Mouse (Mus musculus) embryonic fibroblast, embryonic 13.5 days (primary cell): ENCODE data around the gene Crcp. TPM values are rescaled to one million over a fixed set of nuclear protein-coding genes. Genes with fewer than 3 reads are reported as not detected.
"Not testable (repeated sequence)": the region's sequence is repeated elsewhere in the genome, so short reads cannot be mapped to it uniquely, and the experiment has no call there.

Experiments
- H3K27ac ChIP-seq: 2 replicates; pipeline ENCODE4 v1.5.1; 2012; ENCODE audit warnings: low read length, control low read depth, inconsistent platforms; ENCODE audit not compliant: insufficient read depth
- H3K4me1 ChIP-seq: 2 replicates; pipeline ENCODE4 v1.6.1; 2011; ENCODE audit warnings: low read length; ENCODE audit not compliant: control insufficient read depth, insufficient read depth
- H3K4me3 ChIP-seq: 2 replicates; pipeline ENCODE4 v1.5.1; 2011; ENCODE audit warnings: mild to moderate bottlenecking, control low read depth, low read length; ENCODE audit not compliant: insufficient read depth
- CTCF ChIP-seq: IDR thresholded peaks from 2 replicates; pipeline ENCODE4 v1.5.1; 2011; ENCODE audit warnings: mild to moderate bottlenecking, control low read depth, low read length, moderate library complexity, borderline replicate concordance; ENCODE audit not compliant: insufficient read depth
- POLR2A ChIP-seq: IDR thresholded peaks from 2 replicates; pipeline ENCODE4 v1.6.1; 2011; ENCODE audit warnings: low read depth, mild to moderate bottlenecking, control low read depth, low read length, moderate library complexity
- polyA plus RNA-seq: library from polyadenylated mRNA; stranded (reverse); fragments of >200 nt; gene quantifications from 2 replicates; pipeline ENCODE4 v1.2.4, GENCODE M21; 2011; ENCODE audit warnings: low read depth; ENCODE audit not compliant: missing spikeins, insufficient read length

The Crcp gene
- polyA plus RNA-seq, 1 experiment, result 36.5 TPM

GRCm38 (mm10) chr5:130022366-130022765, 6.7 kb upstream of the Crcp start:
- Histone ChIP-seq H3K4me1 (peaks cover 4% of the 10 kb centered on the region), H3K4me3 (no peak overlapping the region), H3K27ac (no peak overlapping the region)
- no peak for TF ChIP-seq POLR2A
- no peak for TF ChIP-seq CTCF

- no peak for TF ChIP-seq CTCF
- no peak for TF ChIP-seq POLR2A
- Histone ChIP-seq H3K4me3 (peak overlapping the region; percentile 16), H3K27ac (no peak overlapping the region), H3K4me1 (peaks cover 4% of the 10 kb centered on the region)
Measured at GRCm38 (mm10) chr5:130023067-130023766, 5.9 kb upstream of the Crcp start.

- H3K27ac ChIP-seq, result no peak overlapping the region
- TF ChIP-seq CTCF (peak; percentile 75; the same call in 1 of the 2 replicates), POLR2A (peak; percentile 90)
- peak overlapping the region; percentile 84 for H3K4me3 ChIP-seq
- peaks cover 4% of the 10 kb centered on the region for H3K4me1 ChIP-seq
Measured at GRCm38 (mm10) chr5:130023767-130024539, 5.1 kb upstream of the Crcp start.

- no peak for TF ChIP-seq POLR2A
- H3K4me3 ChIP-seq, result no peak overlapping the region
- no peak overlapping the region for H3K27ac ChIP-seq
- H3K4me1 ChIP-seq, result no peaks in the 10 kb centered on the region
Measured at GRCm38 (mm10) chr5:130027134-130027533, 2.0 kb upstream of the Crcp start.

GRCm38 (mm10) chr5:130027696-130028095, 1.4 kb upstream of the Crcp start:
- Histone ChIP-seq H3K4me3 (no peak overlapping the region), H3K27ac (no peak overlapping the region), H3K4me1 (no peaks in the 10 kb centered on the region)
- no peak for TF ChIP-seq CTCF
- TF ChIP-seq POLR2A, result no peak

GRCm38 (mm10) chr5:130031410-130032390, 2.6 kb downstream of the Crcp start:
- no peak for TF ChIP-seq CTCF
- no peak for TF ChIP-seq POLR2A
- Histone ChIP-seq H3K4me1 (no peaks in the 10 kb centered on the region), H3K4me3 (no peak overlapping the region), H3K27ac (no peak overlapping the region)

GRCm38 (mm10) chr5:130033869-130034268, 4.8 kb downstream of the Crcp start:
- TF ChIP-seq CTCF, result no peak
- no peak for TF ChIP-seq POLR2A
- no peak overlapping the region for H3K4me3 ChIP-seq
- H3K4me1 ChIP-seq, result no peaks in the 10 kb centered on the region
- no peak overlapping the region for H3K27ac ChIP-seq

- H3K4me3 ChIP-seq, H3K27ac ChIP-seq, H3K4me1 ChIP-seq: not testable (repeated sequence)
Measured at GRCm38 (mm10) chr5:130036300-130036699, 7.2 kb downstream of the Crcp start.

GRCm38 (mm10) chr5:130037752-130038455, 8.8 kb downstream of the Crcp start:
- TF ChIP-seq POLR2A (no peak), CTCF (peak; percentile 74)
- H3K27ac ChIP-seq, result no peak overlapping the region
- no peaks in the 10 kb centered on the region for H3K4me1 ChIP-seq
- H3K4me3 ChIP-seq, result no peak overlapping the region

- Histone ChIP-seq H3K27ac (no peak overlapping the region), H3K4me1 (no peaks in the 10 kb centered on the region), H3K4me3 (no peak overlapping the region)
- TF ChIP-seq POLR2A (no peak), CTCF (no peak)
Measured at GRCm38 (mm10) chr5:130040797-130041196, 11.7 kb downstream of the Crcp start.
